Mouse (Mus musculus) kidney, adult 2 months (tissue): ENCODE results near the gene Hoxc8.

Source experiments
- CTCF ChIP-seq: fragments of 200-500 bp; conservative IDR thresholded peaks from 2 replicates; pipeline ENCODE4 v1.5.1; 2011; ENCODE audit warnings: low read depth, mild to moderate bottlenecking, control low read depth, low read length, moderate library complexity, mixed read lengths; ENCODE audit not compliant: insufficient read depth, insufficient read length
- POLR2A ChIP-seq: fragments of 200-500 bp; IDR thresholded peaks from one replicate; pipeline ENCODE4 v1.6.1; 2011; ENCODE audit warnings: low read depth, low read length, control low read depth

- TF ChIP-seq POLR2A (no peak), CTCF (no peak)
Observed at GRCm38 (mm10) chr15:102983716-102984115, 6.7 kb upstream of the Hoxc8 start.
